Mouse (Mus musculus): ENCODE measurements at regions not wholly inside any gene's neighbourhood (a gene's known extent, or its start where the extent isn't known, plus 50 kb on each side); places are given as distances from the start of the nearest gene placed in this dataset.
A peak's percentile ranks its signal among the peaks of the same experiment; 100 is the strongest.

DNA sequence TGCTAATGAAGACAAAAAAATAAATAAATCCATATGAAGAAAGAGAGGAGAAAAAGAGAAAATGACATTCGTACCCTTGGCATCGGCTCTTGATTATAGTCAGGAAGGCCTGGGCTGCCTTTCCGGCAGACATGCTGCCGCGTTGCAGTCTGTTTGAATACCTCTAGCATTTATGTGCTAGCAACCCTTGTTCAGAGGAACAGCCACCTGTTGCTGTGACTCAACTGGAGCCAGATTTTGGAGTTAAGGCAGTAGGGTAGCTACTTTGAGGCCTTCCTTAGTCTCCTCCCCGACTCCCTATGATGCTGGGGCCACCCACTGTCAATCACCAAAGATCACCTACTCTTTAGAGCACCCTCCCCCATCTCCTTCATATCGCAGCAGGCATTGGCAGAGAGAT is 148.5 kb upstream of the Cops8 start:
- DNase-seq (ENCODE audit: low spot score): no peak

DNA sequence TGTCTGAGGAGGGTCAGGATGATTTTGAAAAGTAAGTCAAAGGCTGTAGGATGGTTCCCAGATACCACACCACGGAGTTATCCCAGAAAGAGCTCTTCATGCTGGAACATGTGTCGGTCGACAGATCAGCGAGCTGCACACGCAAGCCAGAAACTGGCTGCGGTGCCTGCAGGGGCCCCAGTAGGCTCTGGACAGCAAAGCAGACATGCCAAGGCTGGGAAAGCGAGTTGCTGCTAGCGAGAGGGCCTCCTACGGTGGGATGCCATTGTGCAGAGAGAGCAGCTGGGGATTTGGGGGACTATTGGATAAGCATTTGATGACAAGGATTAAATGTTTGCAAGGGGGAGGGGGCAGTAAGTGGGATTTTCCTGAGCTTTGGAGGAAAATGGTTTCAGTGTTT is 145.4 kb upstream of the Cops8 start:
- DNase-seq (ENCODE audit: low spot score): no peak

DNA sequence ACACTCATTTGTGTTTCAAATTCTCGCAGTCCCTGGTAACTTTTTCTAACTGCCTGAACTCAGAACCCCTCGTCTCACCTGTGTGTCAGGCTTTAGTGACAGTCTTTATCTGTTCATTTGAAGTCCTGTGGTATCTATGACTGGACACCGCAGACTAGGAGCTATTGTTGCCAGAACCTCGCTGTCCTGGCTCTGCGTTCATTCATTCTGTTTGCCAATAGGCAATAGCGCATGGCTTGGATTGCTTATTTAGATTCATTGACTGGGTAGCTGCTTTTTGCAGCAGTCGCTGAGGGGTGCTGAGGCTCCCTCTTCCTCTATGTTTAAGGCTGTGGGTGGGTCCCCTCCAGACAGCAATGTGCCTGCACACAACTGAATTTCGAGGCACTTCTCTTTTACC is 144.6 kb upstream of the Cops8 start:
- no peak for DNase-seq (ENCODE audit: low spot score)

DNA sequence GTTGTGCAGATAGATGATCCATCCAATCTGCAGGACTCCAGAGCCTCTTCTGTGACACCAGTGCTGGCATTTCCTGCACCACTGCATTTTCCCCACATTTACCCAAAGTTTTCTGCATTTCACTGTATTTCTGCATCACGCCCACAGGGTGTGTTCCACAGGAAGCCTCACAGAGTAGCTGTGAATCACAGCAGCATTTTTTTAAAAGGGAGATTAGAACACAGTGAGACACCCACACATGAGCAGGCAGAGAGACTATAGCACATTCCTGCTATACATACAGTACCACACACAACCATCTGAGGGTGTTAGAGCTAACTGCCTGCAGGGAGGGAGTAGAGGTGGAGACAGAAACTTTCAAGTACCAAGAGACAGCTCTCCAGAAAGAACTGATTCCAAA is 141.1 kb upstream of the Cops8 start:
- no peak for DNase-seq (ENCODE audit: low spot score)

DNA sequence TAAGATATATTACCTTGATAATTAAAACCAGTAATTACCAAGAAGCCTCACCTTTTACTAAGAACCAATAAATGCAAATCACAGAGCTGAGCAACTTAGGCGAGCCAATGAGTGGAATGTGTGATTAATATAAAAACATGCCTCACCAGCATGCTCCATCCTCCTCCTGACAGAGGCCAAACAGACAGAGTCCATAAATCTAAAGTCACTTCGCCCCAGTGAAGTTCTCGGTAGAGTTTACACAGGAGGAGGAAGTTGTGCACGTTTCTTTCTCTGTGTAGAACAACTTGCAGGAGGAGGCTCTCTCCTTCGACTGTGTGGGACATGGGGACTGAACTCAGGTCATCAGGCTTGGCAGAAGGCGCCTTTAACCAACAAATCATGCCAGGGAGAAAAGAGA is 139.5 kb upstream of the Cops8 start:
- DNase-seq (ENCODE audit: low spot score): no peak

DNA sequence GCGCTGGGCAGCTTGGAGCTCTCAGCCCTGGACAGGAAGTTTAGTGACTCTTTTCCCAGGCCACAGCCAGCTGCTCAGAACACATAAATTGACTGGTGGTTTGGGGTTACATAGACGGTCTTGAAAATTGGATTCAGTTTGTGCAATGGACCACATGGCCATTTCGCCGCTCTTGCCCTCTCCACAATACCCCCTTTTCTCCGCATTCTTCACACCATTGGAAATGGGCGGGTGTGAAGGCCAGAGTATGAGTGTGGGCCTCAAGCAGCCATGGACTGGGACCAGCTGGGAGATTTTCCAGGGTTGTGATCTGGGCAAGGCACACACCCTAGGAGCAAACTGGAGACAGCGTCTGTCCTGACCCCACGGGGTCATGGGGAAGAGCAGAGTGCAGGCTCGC is 135.1 kb upstream of the Cops8 start:
- DNase-seq (ENCODE audit: low spot score): no peak

DNA sequence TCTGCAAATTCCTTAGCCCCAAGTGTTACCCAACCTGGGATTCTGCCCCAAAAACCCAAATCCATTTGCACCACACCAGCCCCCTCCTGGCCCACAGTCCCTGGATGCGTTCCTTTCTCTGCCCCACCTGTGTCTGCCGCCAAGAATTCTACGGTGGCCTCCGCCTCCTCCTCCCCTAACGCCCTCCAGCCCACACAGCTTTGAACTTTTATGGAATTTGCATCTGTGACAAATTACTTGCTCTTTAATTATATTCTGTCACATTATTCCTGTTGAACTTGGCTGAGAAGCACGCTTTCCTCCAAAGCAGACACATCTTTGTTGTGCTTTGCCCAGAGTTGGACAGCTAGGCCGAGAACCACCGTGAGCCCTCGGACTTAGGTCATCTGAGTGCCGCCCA is 131.8 kb upstream of the Cops8 start:
- DNase-seq (ENCODE audit: low spot score): no peak

DNA sequence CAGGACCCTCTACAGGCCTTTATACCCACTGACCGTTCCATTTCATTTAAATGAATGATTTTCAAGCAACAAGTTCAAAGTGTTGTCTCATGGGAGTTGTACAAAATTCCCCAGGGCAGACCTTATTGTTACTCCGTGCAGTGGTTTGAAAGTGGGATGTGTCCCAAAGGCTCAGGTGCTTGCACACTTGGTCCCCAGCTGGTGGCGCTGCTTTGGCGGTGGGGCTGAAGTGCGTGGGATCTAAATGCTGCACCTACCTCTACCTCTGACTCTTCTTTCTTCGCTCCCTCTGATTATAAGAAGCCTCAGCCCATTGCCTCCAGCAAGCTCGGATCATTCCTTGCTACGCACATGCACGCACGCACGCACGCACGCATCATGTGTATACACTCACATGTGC is 131.0 kb upstream of the Cops8 start:
- DNase-seq (ENCODE audit: low spot score): no peak

DNA sequence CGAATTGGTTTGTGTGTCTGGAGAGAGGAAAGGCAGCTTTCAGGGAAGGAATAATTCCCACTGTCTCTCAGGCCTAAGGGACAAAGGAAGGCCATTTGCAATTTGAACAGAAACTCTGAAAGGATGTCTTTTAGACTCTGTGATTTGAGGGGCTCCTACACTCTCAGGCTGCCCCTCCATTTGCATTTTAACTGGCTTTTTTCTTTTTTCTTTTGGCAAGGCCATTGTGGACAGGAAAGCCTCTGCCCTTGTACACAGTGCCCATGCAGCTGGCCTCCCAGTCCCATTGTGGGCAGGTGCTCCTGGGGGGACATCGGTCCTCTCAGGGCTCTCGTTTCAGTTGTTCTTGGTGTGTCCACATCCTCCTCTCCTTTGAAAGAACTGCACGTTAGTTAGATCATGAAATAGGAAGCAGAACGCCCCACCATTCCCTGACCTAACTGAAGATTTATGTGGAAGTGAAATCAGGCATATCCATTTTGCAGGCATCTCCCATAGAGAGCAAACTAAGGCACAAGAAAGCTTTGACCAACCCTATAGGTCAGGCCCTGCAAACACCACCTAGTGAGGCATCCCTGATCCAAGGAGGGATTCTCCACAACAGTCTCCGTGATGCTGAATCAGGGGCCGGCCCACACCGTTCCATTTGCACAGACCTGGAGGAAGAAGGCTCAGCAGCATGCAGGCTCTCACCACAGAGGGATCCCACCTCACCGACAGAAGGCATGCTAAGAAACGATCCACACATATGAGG is 127.5 kb upstream of the Cops8 start:
- DNase-seq (ENCODE audit: low spot score): no peak

DNA sequence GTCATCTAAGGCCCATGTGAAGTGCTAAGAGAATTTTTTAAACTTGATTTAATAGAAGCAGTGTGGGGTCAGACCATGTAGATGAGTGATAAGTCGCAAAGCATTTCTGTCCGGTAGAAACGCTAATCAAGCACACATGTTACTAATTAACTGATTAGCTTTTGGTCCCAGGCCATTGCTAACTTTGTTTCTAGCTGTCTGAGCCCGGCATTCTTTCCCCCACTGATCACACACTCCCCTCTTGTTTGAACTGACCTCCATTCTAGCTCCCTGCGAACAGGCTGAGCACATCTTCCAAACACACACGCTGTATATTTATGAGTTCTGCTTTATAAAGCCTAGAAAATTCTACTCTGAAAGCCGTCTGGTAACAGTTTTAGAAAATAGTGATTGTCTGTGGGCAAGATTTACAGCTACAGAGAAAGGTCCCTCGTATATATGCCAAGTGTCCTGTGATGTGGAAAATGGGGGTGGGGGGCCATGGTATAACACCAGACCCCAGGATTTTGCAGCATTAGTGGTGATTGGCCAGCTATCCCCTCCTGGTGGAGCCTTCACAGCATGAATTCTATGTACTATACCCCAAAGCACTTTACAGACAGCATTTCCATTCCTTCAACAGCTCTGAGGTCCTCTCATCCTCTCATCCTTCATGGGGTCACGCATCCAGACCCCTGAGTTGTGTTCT is 126.1 kb upstream of the Cops8 start:
- DNase-seq (ENCODE audit: low spot score): no peak

DNA sequence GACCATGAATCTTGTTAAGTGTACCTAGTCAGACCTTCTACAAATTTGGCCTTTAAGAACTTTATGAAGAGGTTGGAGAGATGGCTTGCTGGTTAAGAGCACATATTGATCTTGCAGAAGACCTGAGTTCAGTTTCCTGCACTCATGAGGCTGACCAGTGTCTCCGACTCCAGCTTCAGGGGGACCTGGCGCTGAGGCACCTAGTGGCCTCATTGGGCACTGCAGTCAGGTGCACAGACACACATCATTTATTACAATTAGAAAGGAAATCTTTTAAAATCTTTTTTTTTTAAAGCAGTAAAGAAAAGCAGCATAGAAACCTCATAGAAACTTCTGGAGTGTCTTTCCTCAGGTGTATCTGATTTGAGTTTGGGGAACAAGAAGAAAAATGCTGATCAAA is 123.9 kb upstream of the Cops8 start:
- DNase-seq (ENCODE audit: low spot score): no peak

DNA sequence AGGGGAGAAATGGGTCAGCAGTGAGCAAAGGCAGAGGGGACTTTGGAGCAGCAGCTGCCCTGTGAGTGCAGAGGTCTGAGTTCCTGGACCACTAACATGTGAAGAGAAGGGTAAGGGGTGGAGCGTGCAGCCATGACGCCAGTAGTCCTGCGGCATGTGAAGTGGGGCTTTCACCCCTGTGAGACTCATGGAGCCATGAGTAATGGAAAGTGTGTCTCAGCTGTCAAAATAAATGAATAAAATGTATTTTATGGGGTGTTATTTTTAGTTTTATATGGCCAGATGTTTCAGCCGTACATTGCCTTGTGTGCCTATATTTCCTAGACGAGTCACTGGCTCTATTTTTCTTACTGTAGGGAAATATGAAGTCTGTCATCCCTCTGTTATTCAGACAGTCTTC is 121.5 kb upstream of the Cops8 start:
- DNase-seq (ENCODE audit: low spot score): no peak

DNA sequence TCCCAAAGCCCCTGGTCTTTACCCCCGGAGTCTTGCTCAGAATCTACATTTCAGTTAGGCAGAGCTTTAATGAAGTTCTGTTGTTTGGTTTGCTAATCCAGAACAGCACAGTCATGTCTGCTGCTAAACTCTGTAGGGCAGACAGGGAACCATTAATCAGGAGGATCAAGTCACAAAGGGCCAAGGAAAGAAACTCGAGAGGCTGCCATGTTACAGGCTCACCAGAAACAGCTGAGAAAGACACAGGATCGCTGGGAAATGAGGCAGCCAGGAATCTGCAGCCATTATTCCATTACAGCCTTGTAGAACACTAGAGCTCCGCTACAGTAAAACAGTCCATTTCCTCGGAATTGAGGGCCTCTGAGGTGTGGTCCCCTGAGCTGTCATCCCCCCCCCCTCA is 121.1 kb upstream of the Cops8 start:
- DNase-seq (ENCODE audit: low spot score): no peak

DNA sequence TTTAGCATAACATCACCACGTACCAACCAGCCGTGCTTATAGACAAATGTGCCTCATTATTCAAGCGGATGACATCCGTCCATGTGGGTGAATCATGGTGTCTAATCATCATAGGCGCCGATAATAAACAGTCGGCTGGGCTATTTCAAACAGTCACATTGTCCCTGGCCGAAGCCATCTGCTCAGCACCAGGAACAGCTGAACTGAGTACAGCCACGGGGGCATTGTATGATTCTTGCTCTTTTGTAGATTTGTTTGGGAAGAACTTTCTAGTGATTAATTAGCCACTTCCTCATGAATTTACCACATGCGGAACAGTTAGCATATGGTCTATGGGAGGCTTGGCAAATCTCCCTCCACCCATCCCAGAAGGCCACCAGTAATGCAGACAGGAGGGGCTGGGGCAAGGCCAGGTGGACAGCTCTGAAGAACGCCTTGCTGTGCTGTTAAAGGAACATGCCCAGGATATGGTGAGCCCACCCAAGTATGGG is 116.4 kb upstream of the Cops8 start:
- no peak for DNase-seq (ENCODE audit: low spot score)

DNA sequence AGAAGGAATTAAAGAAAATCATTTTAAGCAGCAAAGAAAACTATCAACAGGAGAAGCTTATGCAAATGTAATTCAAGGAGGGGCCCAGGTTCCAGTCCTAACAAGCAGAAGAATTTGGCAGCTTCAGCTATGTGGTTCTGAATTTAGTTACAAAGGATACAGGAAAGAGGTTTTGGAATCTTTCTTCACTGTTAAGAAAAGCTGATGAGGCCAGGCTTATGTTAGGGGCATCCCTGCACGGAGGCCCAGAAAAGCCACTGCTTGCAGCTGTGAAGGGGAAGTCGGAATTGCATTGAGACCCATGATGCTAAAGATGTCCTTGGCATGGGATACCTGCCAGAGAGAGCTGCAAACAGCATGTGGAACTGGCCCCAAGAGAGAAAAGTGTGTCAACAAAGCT is 114.9 kb upstream of the Cops8 start:
- DNase-seq (ENCODE audit: low spot score): no peak

DNA sequence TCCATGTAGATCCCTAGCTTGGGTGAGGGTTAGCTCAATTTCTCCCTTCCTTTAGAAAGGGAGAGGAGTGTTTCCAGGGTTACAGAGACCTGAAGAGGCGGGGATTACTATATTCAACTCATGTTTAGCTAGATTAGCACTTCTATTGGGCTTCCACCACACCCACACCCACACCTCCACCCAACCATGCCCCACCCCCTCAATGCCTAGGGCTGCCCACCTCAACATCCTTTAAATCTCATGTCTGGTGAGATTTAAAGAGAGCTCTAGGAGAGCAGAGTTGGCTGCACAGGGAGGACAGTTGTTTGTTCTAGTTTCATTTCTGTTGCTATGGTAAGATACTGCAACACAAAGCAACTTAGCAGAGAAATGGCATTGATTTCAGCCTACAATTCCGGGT is 113.8 kb upstream of the Cops8 start:
- no peak for DNase-seq (ENCODE audit: low spot score)

DNA sequence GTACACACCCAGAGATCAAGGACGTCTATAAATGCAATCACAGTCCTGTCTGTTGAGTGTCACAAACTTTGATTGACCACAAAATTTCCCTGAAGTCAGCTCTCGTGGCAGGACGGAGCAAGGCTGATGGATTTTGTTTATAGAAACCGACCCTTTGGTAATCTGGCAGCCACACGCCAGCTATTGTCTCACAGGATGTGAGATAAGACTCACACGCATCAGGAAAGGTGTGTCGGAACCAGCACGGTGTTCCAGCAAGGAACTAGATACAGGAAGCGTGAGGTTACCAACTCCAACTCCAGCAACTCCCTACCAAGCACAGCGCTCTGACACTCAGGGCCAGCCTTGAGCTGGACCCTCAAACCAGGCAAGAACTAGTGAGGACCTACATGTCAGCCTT is 112.4 kb upstream of the Cops8 start:
- DNase-seq (ENCODE audit: low spot score): no peak

DNA sequence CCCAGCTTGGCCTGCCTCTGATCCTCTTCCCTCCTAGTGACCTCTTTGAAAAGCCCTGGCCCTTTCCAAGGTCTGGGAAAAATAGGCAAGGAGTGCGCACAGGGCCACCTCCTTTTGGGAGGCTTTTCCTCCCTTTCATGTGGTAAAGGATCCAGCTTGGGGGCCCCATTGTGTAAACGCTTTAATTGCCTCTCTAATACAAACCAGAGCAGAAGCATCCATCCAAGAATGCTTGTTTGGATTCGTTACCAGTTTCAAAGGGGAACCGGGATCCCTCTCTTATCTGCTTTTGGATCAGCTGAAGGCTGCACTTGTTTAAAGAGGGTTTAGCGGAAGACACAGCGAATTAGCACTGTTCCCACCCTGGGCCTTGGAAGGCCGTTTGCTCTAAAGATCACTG is 109.3 kb upstream of the Cops8 start:
- no peak for DNase-seq (ENCODE audit: low spot score)

DNA sequence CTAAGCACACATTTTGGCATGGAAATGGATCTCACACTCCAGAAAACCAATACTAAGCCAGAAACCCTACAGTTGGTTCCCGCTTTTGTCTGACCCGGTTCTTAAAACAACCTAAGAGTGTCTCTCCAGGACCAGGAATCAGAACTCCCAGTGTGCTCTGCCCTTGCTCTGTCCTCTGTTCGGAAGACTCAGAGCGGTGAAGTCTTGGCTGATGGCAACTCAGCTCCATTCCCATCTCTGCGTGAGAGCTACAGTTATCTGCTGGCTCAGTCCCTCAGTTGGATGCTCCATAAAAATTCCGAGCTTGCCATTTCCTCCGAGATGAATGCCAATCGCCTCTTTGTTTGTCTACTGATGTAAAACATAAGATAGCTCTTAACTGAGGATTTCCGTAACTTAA is 107.6 kb upstream of the Cops8 start:
- no peak for DNase-seq (ENCODE audit: low spot score)

DNA sequence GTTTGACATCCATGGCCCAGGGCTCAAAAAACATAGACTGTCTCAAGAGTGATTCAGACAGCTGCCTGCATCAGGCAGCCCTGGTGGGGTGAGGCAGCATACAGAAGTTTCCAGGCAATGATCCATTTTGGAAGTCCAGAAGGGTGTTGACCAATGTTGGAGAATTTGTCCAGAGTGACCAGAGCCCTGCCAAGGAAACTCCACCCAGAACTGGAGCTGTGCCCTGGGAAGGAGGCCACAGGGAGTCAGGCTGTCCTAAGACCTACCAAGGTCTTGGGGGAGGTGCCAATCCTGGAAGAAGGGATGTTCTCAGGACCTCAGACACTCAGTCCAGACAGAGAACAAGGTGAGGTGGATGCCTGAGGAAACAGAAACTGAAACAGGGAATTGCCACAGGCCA is 105.2 kb upstream of the Cops8 start:
- peak; percentile 63 for DNase-seq (ENCODE audit: low spot score)

DNA sequence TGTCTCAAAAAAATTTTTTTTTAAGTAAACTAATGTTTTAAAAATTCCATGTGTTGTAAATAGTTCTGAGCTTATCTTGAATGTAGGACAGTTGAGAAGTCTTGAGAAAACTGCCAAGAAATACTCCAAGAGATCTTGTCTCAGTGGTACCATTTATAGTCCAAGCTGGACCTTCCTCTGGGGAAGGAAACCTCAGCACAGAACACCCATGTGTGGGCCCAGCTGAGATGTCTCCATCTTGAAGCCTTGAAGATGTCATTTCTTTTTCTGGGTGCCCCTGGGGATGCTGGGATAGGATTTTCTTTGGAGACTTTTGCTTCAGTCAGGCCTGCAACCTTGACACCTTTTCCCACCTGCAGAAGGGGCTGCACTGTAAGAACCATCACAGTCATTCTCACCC is 101.4 kb upstream of the Cops8 start:
- DNase-seq (ENCODE audit: low spot score): no peak

DNA sequence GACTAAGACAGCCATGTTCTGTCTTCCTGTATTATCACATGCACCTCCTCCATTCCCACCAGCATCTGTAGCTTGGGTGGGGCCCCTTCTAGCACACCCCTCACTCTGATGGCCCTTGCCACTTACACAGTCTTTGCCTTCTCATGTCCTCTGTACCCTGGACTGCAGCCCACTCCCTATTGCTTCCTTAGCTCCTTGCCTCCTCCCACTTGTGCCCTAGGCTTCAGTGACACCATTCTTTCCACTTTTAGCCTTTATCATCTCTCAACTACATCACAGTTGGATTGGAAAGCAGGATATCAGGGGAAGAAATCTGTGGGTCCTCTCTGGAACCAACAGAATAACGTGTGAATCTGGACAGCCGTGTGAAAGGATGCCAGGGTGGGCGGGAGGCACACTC is 100.4 kb upstream of the Cops8 start:
- no peak for DNase-seq (ENCODE audit: low spot score)

DNA sequence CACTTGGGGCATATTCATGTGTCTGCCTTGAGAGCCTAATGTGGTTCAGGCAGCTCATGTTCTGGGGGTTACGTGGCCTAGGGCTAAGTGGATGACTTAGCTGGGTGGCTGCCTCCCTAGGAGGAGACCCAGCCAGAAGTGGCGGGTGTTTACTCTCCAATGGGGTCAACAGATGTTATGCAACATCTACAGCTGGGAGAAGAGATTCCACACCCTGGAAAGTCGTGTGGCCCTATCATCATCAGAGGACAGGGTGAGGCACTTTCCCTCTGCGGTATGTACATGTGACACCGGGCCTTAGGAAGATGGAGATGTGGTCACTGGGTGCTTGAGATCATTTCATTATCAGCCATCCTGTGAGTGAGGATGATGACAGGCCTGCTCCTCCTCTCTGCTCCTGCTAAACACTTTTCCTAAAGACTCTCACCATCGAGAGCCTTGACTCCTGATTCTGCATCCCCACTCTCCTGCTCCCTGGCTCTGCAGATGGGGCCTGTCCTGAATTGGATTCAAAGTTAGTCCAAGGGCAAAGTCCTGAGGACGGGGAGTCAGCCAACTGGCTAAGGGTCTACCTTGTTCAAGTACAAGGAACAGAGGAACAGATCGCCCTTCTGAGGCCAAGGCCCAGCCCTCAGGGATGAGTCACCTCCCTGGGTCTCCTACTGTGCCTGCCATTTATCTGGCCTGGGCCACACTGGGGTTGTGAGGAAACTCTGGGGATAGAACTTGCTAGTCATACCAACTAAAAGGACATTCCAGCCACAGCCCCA is 99.8 kb upstream of the Cops8 start:
- peak; percentile 22 for DNase-seq (ENCODE audit: low spot score)
